Mouse (Mus musculus): ENCODE measurements around the gene Padi3. TPM values are rescaled to one million over a fixed set of nuclear protein-coding genes. Genes with fewer than 3 reads are reported as not detected.

Padi3 gene
- polyA plus RNA-seq, 1 experiment = 1.1 TPM

GRCm38 (mm10) chr4:140815996-140816917, 5.8 kb upstream of the Padi3 start:
- no peaks in the 10 kb centered on the region for H3K79me3 ChIP-seq (ENCODE audit: low read depth)
- no peak overlapping the region for H3ac ChIP-seq (ENCODE audit: control insufficient read depth, insufficient read length, low read depth)
- peak overlapping the region; percentile 6 for H3K4me3 ChIP-seq (ENCODE audit: insufficient read depth, poor library complexity, severe bottlenecking)
- H3K36me3 ChIP-seq (ENCODE audit: control insufficient read depth, insufficient read depth) = no peaks in the 10 kb centered on the region
- H3K79me2 ChIP-seq (ENCODE audit: control insufficient read depth, insufficient read depth) = no peaks in the 10 kb centered on the region
- H3K27me3 ChIP-seq (ENCODE audit: control insufficient read depth, insufficient read depth, insufficient read length) = no peaks in the 10 kb centered on the region
- TF ChIP-seq CTCF (IDR thresholded peaks at IDR 0.05; ENCODE audit: control insufficient read depth, insufficient read depth, insufficient read length) (no peak), MAX (IDR thresholded peaks at IDR 0.05) (no peak), CEBPB (IDR thresholded peaks at IDR 0.05; ENCODE audit: low read depth) (no peak), USF1 (IDR thresholded peaks at IDR 0.05; ENCODE audit: low read depth) (no peak), MYOD1 (IDR thresholded peaks at IDR 0.05; ENCODE audit: control insufficient read depth, insufficient read length, low read depth) (no peak), MYOG (IDR thresholded peaks at IDR 0.05; ENCODE audit: control insufficient read depth, extremely low read depth, insufficient read length) (no peak), FOSL1 (IDR thresholded peaks at IDR 0.05; ENCODE audit: insufficient read depth, low read length, poor library complexity, severe bottlenecking) (no peak)

- Histone ChIP-seq H3K27me3 (ENCODE audit: control insufficient read depth, insufficient read depth, insufficient read length) (no peaks in the 10 kb centered on the region), H3K79me3 (ENCODE audit: low read depth) (no peaks in the 10 kb centered on the region), H3K36me3 (ENCODE audit: control insufficient read depth, insufficient read depth) (no peaks in the 10 kb centered on the region), H3K4me3 (ENCODE audit: insufficient read depth, poor library complexity, severe bottlenecking) (no peak overlapping the region), H3ac (ENCODE audit: control insufficient read depth, insufficient read length, low read depth) (no peak overlapping the region), H3K79me2 (ENCODE audit: control insufficient read depth, insufficient read depth) (no peaks in the 10 kb centered on the region)
- TF ChIP-seq MYOG (IDR thresholded peaks at IDR 0.05; ENCODE audit: control insufficient read depth, extremely low read depth, insufficient read length) (no peak), MAX (IDR thresholded peaks at IDR 0.05) (no peak), CTCF (IDR thresholded peaks at IDR 0.05; ENCODE audit: control insufficient read depth, insufficient read depth, insufficient read length) (no peak), FOSL1 (IDR thresholded peaks at IDR 0.05; ENCODE audit: insufficient read depth, low read length, poor library complexity, severe bottlenecking) (no peak), CEBPB (IDR thresholded peaks at IDR 0.05; ENCODE audit: low read depth) (no peak), MYOD1 (IDR thresholded peaks at IDR 0.05; ENCODE audit: control insufficient read depth, insufficient read length, low read depth) (no peak), USF1 (IDR thresholded peaks at IDR 0.05; ENCODE audit: low read depth) (no peak)
These were observed 5.0 kb upstream of the Padi3 start for GRCm38 (mm10) chr4:140815496-140815895.

- no peak overlapping the region for H3ac ChIP-seq (ENCODE audit: control insufficient read depth, insufficient read length, low read depth)
- TF ChIP-seq FOSL1 (IDR thresholded peaks at IDR 0.05; ENCODE audit: insufficient read depth, low read length, poor library complexity, severe bottlenecking) (no peak), CEBPB (IDR thresholded peaks at IDR 0.05; ENCODE audit: low read depth) (no peak), USF1 (IDR thresholded peaks at IDR 0.05; ENCODE audit: low read depth) (no peak), MYOD1 (IDR thresholded peaks at IDR 0.05; ENCODE audit: control insufficient read depth, insufficient read length, low read depth) (no peak), CTCF (IDR thresholded peaks at IDR 0.05; ENCODE audit: control insufficient read depth, insufficient read depth, insufficient read length) (no peak), MAX (IDR thresholded peaks at IDR 0.05) (no peak), MYOG (IDR thresholded peaks at IDR 0.05; ENCODE audit: control insufficient read depth, extremely low read depth, insufficient read length) (no peak)
- H3K79me3 ChIP-seq (ENCODE audit: low read depth) = no peaks in the 10 kb centered on the region
- H3K27me3 ChIP-seq (ENCODE audit: control insufficient read depth, insufficient read depth, insufficient read length) = no peaks in the 10 kb centered on the region
- no peaks in the 10 kb centered on the region for H3K79me2 ChIP-seq (ENCODE audit: control insufficient read depth, insufficient read depth)
- H3K36me3 ChIP-seq (ENCODE audit: control insufficient read depth, insufficient read depth) = no peaks in the 10 kb centered on the region
- H3K4me3 ChIP-seq (ENCODE audit: insufficient read depth, poor library complexity, severe bottlenecking) = no peak overlapping the region
These were observed 4.1 kb upstream of the Padi3 start for GRCm38 (mm10) chr4:140814241-140815225.

- Histone ChIP-seq H3K27me3 (ENCODE audit: control insufficient read depth, insufficient read depth, insufficient read length) (no peaks in the 10 kb centered on the region), H3K79me3 (ENCODE audit: low read depth) (no peaks in the 10 kb centered on the region), H3K36me3 (ENCODE audit: control insufficient read depth, insufficient read depth) (no peaks in the 10 kb centered on the region), H3K4me3 (ENCODE audit: insufficient read depth, poor library complexity, severe bottlenecking) (no peak overlapping the region), H3ac (ENCODE audit: control insufficient read depth, insufficient read length, low read depth) (no peak overlapping the region), H3K79me2 (ENCODE audit: control insufficient read depth, insufficient read depth) (no peaks in the 10 kb centered on the region)
- TF ChIP-seq MAX (IDR thresholded peaks at IDR 0.05) (no peak), MYOD1 (IDR thresholded peaks at IDR 0.05; ENCODE audit: control insufficient read depth, insufficient read length, low read depth) (no peak), USF1 (IDR thresholded peaks at IDR 0.05; ENCODE audit: low read depth) (no peak), MYOG (IDR thresholded peaks at IDR 0.05; ENCODE audit: control insufficient read depth, extremely low read depth, insufficient read length) (no peak), FOSL1 (IDR thresholded peaks at IDR 0.05; ENCODE audit: insufficient read depth, low read length, poor library complexity, severe bottlenecking) (no peak), CTCF (IDR thresholded peaks at IDR 0.05; ENCODE audit: control insufficient read depth, insufficient read depth, insufficient read length) (no peak), CEBPB (IDR thresholded peaks at IDR 0.05; ENCODE audit: low read depth) (no peak)
These were observed 3.1 kb upstream of the Padi3 start for GRCm38 (mm10) chr4:140813358-140814185.

Data from C2C12 (cell line).